Mouse (Mus musculus): ENCODE data around the gene Emp1.

DNA sequence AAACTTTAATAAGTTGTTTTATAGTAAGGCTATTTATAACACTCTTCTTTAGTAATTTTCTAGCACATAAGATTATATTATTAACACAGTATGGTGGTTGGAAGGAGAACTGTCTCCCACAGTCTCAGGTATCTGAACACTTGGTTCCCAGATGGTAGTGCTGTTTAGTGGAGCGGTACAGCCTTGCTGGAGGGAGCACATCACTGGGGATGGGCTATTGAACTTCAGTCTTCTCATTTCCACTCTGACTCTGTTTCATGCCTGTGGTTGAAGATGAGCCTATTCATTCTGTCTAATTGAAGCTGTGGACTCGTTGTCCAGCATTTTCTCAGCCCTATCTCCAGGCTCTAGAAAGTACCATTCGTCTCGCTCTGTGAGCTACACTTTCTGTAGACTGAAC lies 7.4 kb upstream of the Emp1 start:
- no peak for TF ChIP-seq CTCF (IDR thresholded peaks at IDR 0.05; ENCODE audit: borderline replicate concordance, control insufficient read depth, extremely low read depth, insufficient read depth, low read length, poor library complexity)
- TF ChIP-seq POLR2A (IDR thresholded peaks at IDR 0.05; ENCODE audit: control insufficient read depth, extremely low read depth, insufficient read depth, low read length, poor library complexity) = no peak
